Mouse (Mus musculus): ENCODE measurements around the gene Fxyd1.

Fxyd1 gene

GRCm38 (mm10) chr7:31052636-31053434 is 4.2 kb downstream of the Fxyd1 start:
- peak; percentile 47 for DNase-seq (ENCODE audit: low spot score)

GRCm38 (mm10) chr7:31052251-31052635 is 4.8 kb downstream of the Fxyd1 start:
- DNase-seq (ENCODE audit: low spot score), result no peak

- DNase-seq (ENCODE audit: low spot score), result no peak
Observed at GRCm38 (mm10) chr7:31051321-31052021, 5.5 kb downstream of the Fxyd1 start, which contains the start of gene Fxyd7. TSS of gene Fxyd7 (minus strand) at chr7:31051467.

- DNase-seq (ENCODE audit: low spot score), result no peak
Observed at GRCm38 (mm10) chr7:31050921-31051320, 6.1 kb downstream of the Fxyd1 start.

GRCm38 (mm10) chr7:31050487-31050886 is 6.5 kb downstream of the Fxyd1 start:
- DNase-seq (ENCODE audit: low spot score), result no peak

- no peak for DNase-seq (ENCODE audit: low spot score)
Observed at GRCm38 (mm10) chr7:31049846-31050281, 7.1 kb downstream of the Fxyd1 start.

GRCm38 (mm10) chr7:31049135-31049845 is 7.7 kb downstream of the Fxyd1 start:
- no peak for DNase-seq (ENCODE audit: low spot score)

GRCm38 (mm10) chr7:31042431-31042910 is 14.5 kb downstream of the Fxyd1 start, which contains the start of gene Fxyd5:
TSS of gene Fxyd5 (minus strand) at chr7:31042481.
- DNase-seq (ENCODE audit: low spot score), result no peak

- peak; percentile 52 for DNase-seq (ENCODE audit: low spot score)
Observed at GRCm38 (mm10) chr7:31041662-31042315, 15.2 kb downstream of the Fxyd1 start.

- DNase-seq (ENCODE audit: low spot score), result no peak
Observed at GRCm38 (mm10) chr7:31041023-31041407, 16.0 kb downstream of the Fxyd1 start.

- DNase-seq (ENCODE audit: low spot score), result no peak
Observed at GRCm38 (mm10) chr7:31040281-31041022, 16.5 kb downstream of the Fxyd1 start.

- no peak for DNase-seq (ENCODE audit: low spot score)
Observed at GRCm38 (mm10) chr7:31039011-31039410, 18.0 kb downstream of the Fxyd1 start.

- DNase-seq (ENCODE audit: low spot score), result no peak
Observed at GRCm38 (mm10) chr7:31037675-31038074, 19.3 kb downstream of the Fxyd1 start.

- DNase-seq (ENCODE audit: low spot score), result no peak
Observed at GRCm38 (mm10) chr7:31036917-31037316, 20.1 kb downstream of the Fxyd1 start.

GRCm38 (mm10) chr7:31035291-31035690 is 21.7 kb downstream of the Fxyd1 start:
- DNase-seq (ENCODE audit: low spot score), result no peak

GRCm38 (mm10) chr7:31034789-31035188 is 22.2 kb downstream of the Fxyd1 start:
- no peak for DNase-seq (ENCODE audit: low spot score)

- no peak for DNase-seq (ENCODE audit: low spot score)
Observed at GRCm38 (mm10) chr7:31033409-31034165, 23.4 kb downstream of the Fxyd1 start.

GRCm38 (mm10) chr7:31031731-31032130 is 25.3 kb downstream of the Fxyd1 start:
- DNase-seq (ENCODE audit: low spot score), result no peak

GRCm38 (mm10) chr7:31030717-31031116 is 26.3 kb downstream of the Fxyd1 start:
- DNase-seq (ENCODE audit: low spot score), result no peak

- DNase-seq (ENCODE audit: low spot score), result no peak
Observed at GRCm38 (mm10) chr7:31028609-31029008, 28.4 kb downstream of the Fxyd1 start.

Data from urinary bladder, postnatal 25 days (tissue).